Mouse (Mus musculus): ENCODE results near the gene Ulk2.

- TF ChIP-seq CTCF (IDR thresholded peaks at IDR 0.05; ENCODE audit: borderline replicate concordance, extremely low read depth, insufficient read depth, insufficient read length) (no peak), POLR2A (IDR thresholded peaks at IDR 0.05; ENCODE audit: borderline replicate concordance, extremely low read depth, insufficient read depth, insufficient read length, poor library complexity, severe bottlenecking) (no peak)
These were observed 61.4 kb downstream of the Ulk2 start for GRCm38 (mm10) chr11:61793441-61793840.
